Mouse (Mus musculus): ENCODE measurements around the gene Uxt. TPM values are rescaled to one million over a fixed set of nuclear protein-coding genes. Genes with fewer than 3 reads are reported as not detected.

Gene Uxt
- polyA plus RNA-seq (2015; fragmentation: Nextera tagmentation; extraction: Ambion mirVana): 41.0 and 44.7 TPM in 2 replicates

GRCm38 (mm10) chrX:20961477-20962378 is at the start of gene Uxt:
Uxt (minus strand) TSS chrX:20962017.
- peak within 1 kb of the TSS; percentile 68 for H3K9ac ChIP-seq (ENCODE audit: low read length)
- no peaks in the 10 kb centered on the region for H3K27me3 ChIP-seq (ENCODE audit: control insufficient read depth, insufficient read depth, low read length)
- ATAC-seq (ENCODE audit: insufficient read depth, low FRiP score): peak; percentile 96
- no peaks in the 10 kb centered on the region for H3K9me3 ChIP-seq (replicated peaks; ENCODE audit: control insufficient read depth, low read length)
- peak within 1 kb of the TSS; percentile 52 for H3K4me2 ChIP-seq (ENCODE audit: low read depth, low read length)
- no peaks in the 10 kb centered on the region for H3K4me1 ChIP-seq (ENCODE audit: control insufficient read depth, insufficient read depth, low read length)
- no peaks in the 10 kb centered on the region for H3K36me3 ChIP-seq (ENCODE audit: control insufficient read depth, insufficient read depth, low read length)
- H3K4me3 ChIP-seq (replicated peaks; ENCODE audit: low read length): peak within 1 kb of the TSS; percentile 55
- WGBS: 15% methylated on average over 57 of the region's 57 CpGs
- H3K27ac ChIP-seq (ENCODE audit: low read length): peak within 1 kb of the TSS; percentile 85

- ATAC-seq (ENCODE audit: insufficient read depth, low FRiP score): no peak
- Histone ChIP-seq H3K9me3 (replicated peaks; ENCODE audit: control insufficient read depth, low read length) (no peaks in the 10 kb centered on the region), H3K4me1 (ENCODE audit: control insufficient read depth, insufficient read depth, low read length) (no peaks in the 10 kb centered on the region), H3K4me3 (replicated peaks; ENCODE audit: low read length) (no peak overlapping the region), H3K36me3 (ENCODE audit: control insufficient read depth, insufficient read depth, low read length) (no peaks in the 10 kb centered on the region), H3K9ac (ENCODE audit: low read length) (no peak overlapping the region), H3K27me3 (ENCODE audit: control insufficient read depth, insufficient read depth, low read length) (no peaks in the 10 kb centered on the region), H3K27ac (ENCODE audit: low read length) (no peak overlapping the region), H3K4me2 (ENCODE audit: low read depth, low read length) (no peak overlapping the region)
- 45% methylated on average over 1 of the region's 1 CpGs for WGBS
These were observed 19.1 kb upstream of the Uxt start for GRCm38 (mm10) chrX:20980901-20981300.

- ATAC-seq (ENCODE audit: insufficient read depth, low FRiP score): peak; percentile 97
- H3K9me3 ChIP-seq (replicated peaks; ENCODE audit: control insufficient read depth, low read length): no peaks in the 10 kb centered on the region
- peak within 1 kb of the TSS; percentile 64 for H3K4me3 ChIP-seq (replicated peaks; ENCODE audit: low read length)
- no peaks in the 10 kb centered on the region for H3K27me3 ChIP-seq (ENCODE audit: control insufficient read depth, insufficient read depth, low read length)
- H3K9ac ChIP-seq (ENCODE audit: low read length): peak within 1 kb of the TSS; percentile 73
- no peaks in the 10 kb centered on the region for H3K36me3 ChIP-seq (ENCODE audit: control insufficient read depth, insufficient read depth, low read length)
- WGBS: 14% methylated on average over 30 of the region's 30 CpGs
- peak within 1 kb of the TSS; percentile 51 for H3K4me2 ChIP-seq (ENCODE audit: low read depth, low read length)
- no peaks in the 10 kb centered on the region for H3K4me1 ChIP-seq (ENCODE audit: control insufficient read depth, insufficient read depth, low read length)
- H3K27ac ChIP-seq (ENCODE audit: low read length): no peak within 1 kb of the TSS
These were observed 11.5 kb downstream of the Uxt start, which contains the start of gene Elk1 for GRCm38 (mm10) chrX:20950191-20950880. Elk1 (minus strand) TSS chrX:20950608.

- no peaks in the 10 kb centered on the region for H3K4me1 ChIP-seq (ENCODE audit: control insufficient read depth, insufficient read depth, low read length)
- no peaks in the 10 kb centered on the region for H3K36me3 ChIP-seq (ENCODE audit: control insufficient read depth, insufficient read depth, low read length)
- no peak overlapping the region for H3K27ac ChIP-seq (ENCODE audit: low read length)
- no peaks in the 10 kb centered on the region for H3K27me3 ChIP-seq (ENCODE audit: control insufficient read depth, insufficient read depth, low read length)
- WGBS: 12% methylated on average over 4 of the region's 4 CpGs
- no peak overlapping the region for H3K4me2 ChIP-seq (ENCODE audit: low read depth, low read length)
- no peak for ATAC-seq (ENCODE audit: insufficient read depth, low FRiP score)
- H3K9me3 ChIP-seq (replicated peaks; ENCODE audit: control insufficient read depth, low read length): no peaks in the 10 kb centered on the region
- no peak overlapping the region for H3K4me3 ChIP-seq (replicated peaks; ENCODE audit: low read length)
- no peak overlapping the region for H3K9ac ChIP-seq (ENCODE audit: low read length)
These were observed 15.8 kb downstream of the Uxt start for GRCm38 (mm10) chrX:20946055-20946454.

GRCm38 (mm10) chrX:20931963-20932362 is 29.9 kb downstream of the Uxt start:
- no peak for ATAC-seq (ENCODE audit: insufficient read depth, low FRiP score)
- no peak overlapping the region for H3K27ac ChIP-seq (ENCODE audit: low read length)
- H3K36me3 ChIP-seq (ENCODE audit: control insufficient read depth, insufficient read depth, low read length): 0 out of 2 replicates have a peak, but pooled peaks cover 4% of the 10 kb centered on the region
- no peak overlapping the region for H3K9ac ChIP-seq (ENCODE audit: low read length)
- no peak overlapping the region for H3K4me2 ChIP-seq (ENCODE audit: low read depth, low read length)
- no peaks in the 10 kb centered on the region for H3K9me3 ChIP-seq (replicated peaks; ENCODE audit: control insufficient read depth, low read length)
- no peaks in the 10 kb centered on the region for H3K27me3 ChIP-seq (ENCODE audit: control insufficient read depth, insufficient read depth, low read length)
- no peaks in the 10 kb centered on the region for H3K4me1 ChIP-seq (ENCODE audit: control insufficient read depth, insufficient read depth, low read length)
- 89% methylated on average over 1 of the region's 1 CpGs for WGBS
- no peak overlapping the region for H3K4me3 ChIP-seq (replicated peaks; ENCODE audit: low read length)

- WGBS: 92% methylated on average over 1 of the region's 1 CpGs
- ATAC-seq (ENCODE audit: insufficient read depth, low FRiP score): no peak
- Histone ChIP-seq H3K36me3 (ENCODE audit: control insufficient read depth, insufficient read depth, low read length) (0 out of 2 replicates have a peak, but pooled peaks cover 4% of the 10 kb centered on the region), H3K4me1 (ENCODE audit: control insufficient read depth, insufficient read depth, low read length) (no peaks in the 10 kb centered on the region), H3K27me3 (ENCODE audit: control insufficient read depth, insufficient read depth, low read length) (no peaks in the 10 kb centered on the region), H3K9me3 (replicated peaks; ENCODE audit: control insufficient read depth, low read length) (no peaks in the 10 kb centered on the region), H3K9ac (ENCODE audit: low read length) (no peak within 1 kb of the TSS), H3K4me3 (replicated peaks; ENCODE audit: low read length) (no peak within 1 kb of the TSS), H3K4me2 (ENCODE audit: low read depth, low read length) (no peak within 1 kb of the TSS), H3K27ac (ENCODE audit: low read length) (no peak within 1 kb of the TSS)
These were observed 30.5 kb downstream of the Uxt start, which contains the start of gene Cfp for GRCm38 (mm10) chrX:20931364-20931763. Cfp (minus strand) TSS chrX:20931555.

GRCm38 (mm10) chrX:20929859-20930258 is 32.0 kb downstream of the Uxt start:
- no peaks in the 10 kb centered on the region for H3K27me3 ChIP-seq (ENCODE audit: control insufficient read depth, insufficient read depth, low read length)
- H3K4me3 ChIP-seq (replicated peaks; ENCODE audit: low read length): no peak overlapping the region
- 71% methylated on average over 1 of the region's 1 CpGs for WGBS
- H3K4me2 ChIP-seq (ENCODE audit: low read depth, low read length): no peak overlapping the region
- no peak for ATAC-seq (ENCODE audit: insufficient read depth, low FRiP score)
- H3K9me3 ChIP-seq (replicated peaks; ENCODE audit: control insufficient read depth, low read length): no peaks in the 10 kb centered on the region
- no peak overlapping the region for H3K9ac ChIP-seq (ENCODE audit: low read length)
- H3K27ac ChIP-seq (ENCODE audit: low read length): no peak overlapping the region
- 0 out of 2 replicates have a peak, but pooled peaks cover 4% of the 10 kb centered on the region for H3K36me3 ChIP-seq (ENCODE audit: control insufficient read depth, insufficient read depth, low read length)
- H3K4me1 ChIP-seq (ENCODE audit: control insufficient read depth, insufficient read depth, low read length): no peaks in the 10 kb centered on the region

- no peak overlapping the region for H3K4me2 ChIP-seq (ENCODE audit: low read depth, low read length)
- no peaks in the 10 kb centered on the region for H3K4me1 ChIP-seq (ENCODE audit: control insufficient read depth, insufficient read depth, low read length)
- H3K27me3 ChIP-seq (ENCODE audit: control insufficient read depth, insufficient read depth, low read length): no peaks in the 10 kb centered on the region
- ATAC-seq (ENCODE audit: insufficient read depth, low FRiP score): no peak
- no peaks in the 10 kb centered on the region for H3K36me3 ChIP-seq (ENCODE audit: control insufficient read depth, insufficient read depth, low read length)
- H3K9ac ChIP-seq (ENCODE audit: low read length): no peak overlapping the region
- no peaks in the 10 kb centered on the region for H3K9me3 ChIP-seq (replicated peaks; ENCODE audit: control insufficient read depth, low read length)
- H3K4me3 ChIP-seq (replicated peaks; ENCODE audit: low read length): no peak overlapping the region
- H3K27ac ChIP-seq (ENCODE audit: low read length): no peak overlapping the region
These were observed 36.8 kb downstream of the Uxt start for GRCm38 (mm10) chrX:20924976-20925375.

- ATAC-seq (ENCODE audit: insufficient read depth, low FRiP score): no peak
- H3K27me3 ChIP-seq (ENCODE audit: control insufficient read depth, insufficient read depth, low read length): no peaks in the 10 kb centered on the region
- H3K9me3 ChIP-seq (replicated peaks; ENCODE audit: control insufficient read depth, low read length): no peaks in the 10 kb centered on the region
- H3K4me3 ChIP-seq (replicated peaks; ENCODE audit: low read length): no peak overlapping the region
- WGBS: 83% methylated on average over 1 of the region's 1 CpGs
- H3K4me1 ChIP-seq (ENCODE audit: control insufficient read depth, insufficient read depth, low read length): no peaks in the 10 kb centered on the region
- H3K4me2 ChIP-seq (ENCODE audit: low read depth, low read length): no peak overlapping the region
- H3K36me3 ChIP-seq (ENCODE audit: control insufficient read depth, insufficient read depth, low read length): no peaks in the 10 kb centered on the region
- H3K27ac ChIP-seq (ENCODE audit: low read length): no peak overlapping the region
- no peak overlapping the region for H3K9ac ChIP-seq (ENCODE audit: low read length)
These were observed 38.3 kb downstream of the Uxt start for GRCm38 (mm10) chrX:20923506-20923905.
